Mouse (Mus musculus): ENCODE measurements around the gene Sema3f. TPM values are rescaled to one million over a fixed set of nuclear protein-coding genes. Genes with fewer than 3 reads are reported as not detected.
A peak's percentile ranks its signal among the peaks of the same experiment; 100 is the strongest.

The Sema3f gene
- polyA plus RNA-seq, 1 experiment from 2014 or later, result 13.2 TPM

GRCm38 (mm10) chr9:107699376-107699980 lies 10.8 kb downstream of the Sema3f start:
- Histone ChIP-seq H3K27me3 (ENCODE audit: control insufficient read depth, insufficient read depth, low read length) (no peaks in the 10 kb centered on the region), H3K4me2 (ENCODE audit: low read depth, low read length, severe bottlenecking) (peak overlapping the region; percentile 26; the same call in 1 of the 2 replicates), H3K4me1 (replicated peaks; ENCODE audit: control insufficient read depth, insufficient read depth, low read length) (peaks cover 41% of the 10 kb centered on the region), H3K9me3 (ENCODE audit: control insufficient read depth, low read length) (no peaks in the 10 kb centered on the region), H3K9ac (ENCODE audit: low read length) (0 out of 2 replicates have a peak overlapping the region, but pooled peaks have one; percentile 10), H3K4me3 (ENCODE audit: low read depth, low read length) (no peak overlapping the region), H3K36me3 (ENCODE audit: control insufficient read depth, insufficient read depth, low read length) (no peaks in the 10 kb centered on the region; the same call in 1 of the 2 replicates), H3K27ac (ENCODE audit: low read depth, low read length) (no peak overlapping the region)
- ATAC-seq (replicated peaks; ENCODE audit: low FRiP score) (no peak), DNase-seq (ENCODE audit: low spot score) (no peak)
- WGBS, result 3% methylated on average over 9 of the region's 9 CpGs

- no peaks in the 10 kb centered on the region; the same call in 1 of the 2 replicates for H3K36me3 ChIP-seq (ENCODE audit: control insufficient read depth, insufficient read depth, low read length)
- 8% methylated on average over 14 of the region's 14 CpGs for WGBS
- peak; percentile 69 for DNase-seq (ENCODE audit: low spot score)
These were observed 11.6 kb downstream of the Sema3f start for GRCm38 (mm10) chr9:107698611-107699190.

DNA sequence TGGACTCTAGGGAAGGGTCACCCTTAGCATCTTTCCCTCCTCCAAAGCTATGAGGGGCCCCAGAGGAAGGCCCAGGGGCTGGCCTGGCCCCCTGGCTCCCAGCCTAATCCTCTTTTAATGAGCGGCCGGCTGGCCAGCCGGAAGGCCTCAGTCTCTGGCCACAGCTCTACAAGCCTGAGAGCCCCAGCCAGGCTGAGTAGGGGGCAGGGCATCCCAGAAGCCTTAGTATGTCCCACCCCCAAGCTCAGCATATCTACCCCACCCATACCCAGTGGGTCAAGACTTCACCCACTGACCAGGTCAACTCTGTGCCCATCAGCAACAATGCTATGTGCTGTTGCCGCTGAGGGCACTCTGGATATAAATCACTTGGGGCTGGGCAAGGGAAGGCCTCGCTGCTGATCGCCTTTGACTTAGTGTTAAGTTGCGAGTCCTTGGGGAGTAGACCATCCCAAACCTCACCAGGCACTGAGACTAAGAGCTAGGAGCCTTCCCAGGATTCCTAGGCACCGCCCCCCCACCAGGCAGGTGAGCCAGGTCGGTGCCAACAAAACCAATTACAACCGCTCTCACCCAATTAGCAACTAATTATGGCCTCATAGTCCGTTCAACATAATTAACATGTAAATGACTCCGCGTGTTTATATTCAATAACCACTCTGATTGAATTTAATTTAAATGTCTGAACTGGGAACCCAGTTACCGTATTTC lies 12.3 kb downstream of the Sema3f start:
- Histone ChIP-seq H3K4me1 (replicated peaks; ENCODE audit: control insufficient read depth, insufficient read depth, low read length) (peaks cover 38% of the 10 kb centered on the region), H3K9me3 (ENCODE audit: control insufficient read depth, low read length) (no peaks in the 10 kb centered on the region), H3K36me3 (ENCODE audit: control insufficient read depth, insufficient read depth, low read length) (no peaks in the 10 kb centered on the region; the same call in 1 of the 2 replicates), H3K27me3 (ENCODE audit: control insufficient read depth, insufficient read depth, low read length) (no peaks in the 10 kb centered on the region), H3K4me2 (ENCODE audit: low read depth, low read length, severe bottlenecking) (peak overlapping the region; percentile 19), H3K27ac (ENCODE audit: low read depth, low read length) (no peak overlapping the region), H3K9ac (ENCODE audit: low read length) (peak overlapping the region; percentile 35; the same call in 1 of the 2 replicates), H3K4me3 (ENCODE audit: low read depth, low read length) (no peak overlapping the region)
- DNase-seq (ENCODE audit: low spot score), result peak; percentile 73
- peak; percentile 43 for ATAC-seq (replicated peaks; ENCODE audit: low FRiP score)
- 6% methylated on average over 14 of the region's 14 CpGs for WGBS

More at GRCm38 (mm10) chr9:107698611-107699190, 11.6 kb downstream of the Sema3f start:
- Histone ChIP-seq H3K27me3 (ENCODE audit: control insufficient read depth, insufficient read depth, low read length) (no peaks in the 10 kb centered on the region), H3K4me3 (ENCODE audit: low read depth, low read length) (no peak overlapping the region), H3K27ac (ENCODE audit: low read depth, low read length) (no peak overlapping the region), H3K9ac (ENCODE audit: low read length) (no peak overlapping the region), H3K4me2 (ENCODE audit: low read depth, low read length, severe bottlenecking) (no peak overlapping the region; the same call in 1 of the 2 replicates), H3K9me3 (ENCODE audit: control insufficient read depth, low read length) (no peaks in the 10 kb centered on the region), H3K4me1 (replicated peaks; ENCODE audit: control insufficient read depth, insufficient read depth, low read length) (peaks cover 38% of the 10 kb centered on the region)
- peak; percentile 37; the same call in 1 of the 2 replicates for ATAC-seq (replicated peaks; ENCODE audit: low FRiP score)

- Histone ChIP-seq H3K9ac (ENCODE audit: low read length) (peak overlapping the region; percentile 9; the same call in 1 of the 2 replicates), H3K4me3 (ENCODE audit: low read depth, low read length) (no peak overlapping the region), H3K4me1 (replicated peaks; ENCODE audit: control insufficient read depth, insufficient read depth, low read length) (peaks cover 38% of the 10 kb centered on the region), H3K9me3 (ENCODE audit: control insufficient read depth, low read length) (no peaks in the 10 kb centered on the region), H3K36me3 (ENCODE audit: control insufficient read depth, insufficient read depth, low read length) (no peaks in the 10 kb centered on the region), H3K27me3 (ENCODE audit: control insufficient read depth, insufficient read depth, low read length) (no peaks in the 10 kb centered on the region), H3K27ac (ENCODE audit: low read depth, low read length) (no peak overlapping the region), H3K4me2 (ENCODE audit: low read depth, low read length, severe bottlenecking) (no peak overlapping the region; the same call in 1 of the 2 replicates)
- WGBS, result 13% methylated on average over 9 of the region's 9 CpGs
- ATAC-seq (replicated peaks; ENCODE audit: low FRiP score) (no peak), DNase-seq (ENCODE audit: low spot score) (no peak)
These were observed 13.2 kb downstream of the Sema3f start for GRCm38 (mm10) chr9:107696845-107697610.

DNA sequence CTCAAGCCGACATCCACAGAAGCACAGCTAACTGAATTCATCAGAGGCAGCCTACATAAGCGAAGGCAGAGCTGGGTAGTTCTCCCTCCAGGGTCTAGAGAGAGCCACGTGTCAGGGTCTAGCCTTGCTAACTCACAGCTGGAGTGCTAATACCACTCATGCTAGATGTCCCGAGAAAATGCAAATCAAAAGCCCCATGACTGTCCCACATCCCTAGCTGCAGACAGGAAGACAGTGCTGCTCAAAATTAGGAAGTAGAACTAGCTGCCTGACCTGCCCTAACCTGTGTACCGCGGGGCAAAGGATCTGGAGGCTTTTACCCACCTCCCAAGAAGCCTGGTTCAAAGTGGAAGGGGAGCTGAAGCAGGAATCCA lies 14.2 kb downstream of the Sema3f start:
- H3K36me3 ChIP-seq (ENCODE audit: control insufficient read depth, insufficient read depth, low read length), result no peaks in the 10 kb centered on the region
- no peaks in the 10 kb centered on the region for H3K27me3 ChIP-seq (ENCODE audit: control insufficient read depth, insufficient read depth, low read length)

GRCm38 (mm10) chr9:107695441-107696105 lies 14.7 kb downstream of the Sema3f start:
- ATAC-seq (replicated peaks; ENCODE audit: low FRiP score), result no peak
- 83% methylated on average over 12 of the region's 12 CpGs for WGBS
- H3K4me2 ChIP-seq (ENCODE audit: low read depth, low read length, severe bottlenecking), result no peak overlapping the region
- H3K27me3 ChIP-seq (ENCODE audit: control insufficient read depth, insufficient read depth, low read length), result no peaks in the 10 kb centered on the region
- DNase-seq (ENCODE audit: low spot score), result no peak
- no peak overlapping the region for H3K4me3 ChIP-seq (ENCODE audit: low read depth, low read length)
- no peaks in the 10 kb centered on the region for H3K36me3 ChIP-seq (ENCODE audit: control insufficient read depth, insufficient read depth, low read length)
- H3K27ac ChIP-seq (ENCODE audit: low read depth, low read length), result no peak overlapping the region
- peaks cover 38% of the 10 kb centered on the region for H3K4me1 ChIP-seq (replicated peaks; ENCODE audit: control insufficient read depth, insufficient read depth, low read length)
- no peaks in the 10 kb centered on the region for H3K9me3 ChIP-seq (ENCODE audit: control insufficient read depth, low read length)
- no peak overlapping the region for H3K9ac ChIP-seq (ENCODE audit: low read length)

More for the DNA sequence above, 14.2 kb downstream of the Sema3f start:
- H3K4me2 ChIP-seq (ENCODE audit: low read depth, low read length, severe bottlenecking), result no peak overlapping the region
- H3K9me3 ChIP-seq (ENCODE audit: control insufficient read depth, low read length), result no peaks in the 10 kb centered on the region
- no peak overlapping the region for H3K4me3 ChIP-seq (ENCODE audit: low read depth, low read length)
- H3K9ac ChIP-seq (ENCODE audit: low read length), result no peak overlapping the region
- WGBS, result 39% methylated on average over 6 of the region's 6 CpGs
- H3K4me1 ChIP-seq (replicated peaks; ENCODE audit: control insufficient read depth, insufficient read depth, low read length), result peaks cover 38% of the 10 kb centered on the region
- H3K27ac ChIP-seq (ENCODE audit: low read depth, low read length), result no peak overlapping the region
- ATAC-seq (replicated peaks; ENCODE audit: low FRiP score), result no peak
- no peak for DNase-seq (ENCODE audit: low spot score)

GRCm38 (mm10) chr9:107694627-107695026 lies 15.6 kb downstream of the Sema3f start:
- no peaks in the 10 kb centered on the region for H3K27me3 ChIP-seq (ENCODE audit: control insufficient read depth, insufficient read depth, low read length)
- no peak overlapping the region for H3K4me2 ChIP-seq (ENCODE audit: low read depth, low read length, severe bottlenecking)
- H3K9ac ChIP-seq (ENCODE audit: low read length), result no peak overlapping the region
- no peak overlapping the region for H3K4me3 ChIP-seq (ENCODE audit: low read depth, low read length)
- ATAC-seq (replicated peaks; ENCODE audit: low FRiP score) (no peak), DNase-seq (ENCODE audit: low spot score) (no peak)
- no peaks in the 10 kb centered on the region for H3K36me3 ChIP-seq (ENCODE audit: control insufficient read depth, insufficient read depth, low read length)
- H3K4me1 ChIP-seq (replicated peaks; ENCODE audit: control insufficient read depth, insufficient read depth, low read length), result peaks cover 33% of the 10 kb centered on the region
- no peak overlapping the region for H3K27ac ChIP-seq (ENCODE audit: low read depth, low read length)
- H3K9me3 ChIP-seq (ENCODE audit: control insufficient read depth, low read length), result no peaks in the 10 kb centered on the region
- WGBS, result 73% methylated on average over 7 of the region's 7 CpGs

All from forebrain, embryonic 11.5 days (tissue).